Mouse (Mus musculus): ENCODE data around the gene Rtn4ip1. TPM values are rescaled to one million over a fixed set of nuclear protein-coding genes. Genes with fewer than 3 reads are reported as not detected.
A peak's percentile ranks its signal among the peaks of the same experiment; 100 is the strongest.
"Not testable (repeated sequence)": the region's sequence is repeated elsewhere in the genome, so short reads cannot be mapped to it uniquely, and the experiment has no call there.

Rtn4ip1 gene
- total RNA-seq, 4 experiments from 2014 or later = 14.8 to 17.8 (median 16.2) TPM

DNA sequence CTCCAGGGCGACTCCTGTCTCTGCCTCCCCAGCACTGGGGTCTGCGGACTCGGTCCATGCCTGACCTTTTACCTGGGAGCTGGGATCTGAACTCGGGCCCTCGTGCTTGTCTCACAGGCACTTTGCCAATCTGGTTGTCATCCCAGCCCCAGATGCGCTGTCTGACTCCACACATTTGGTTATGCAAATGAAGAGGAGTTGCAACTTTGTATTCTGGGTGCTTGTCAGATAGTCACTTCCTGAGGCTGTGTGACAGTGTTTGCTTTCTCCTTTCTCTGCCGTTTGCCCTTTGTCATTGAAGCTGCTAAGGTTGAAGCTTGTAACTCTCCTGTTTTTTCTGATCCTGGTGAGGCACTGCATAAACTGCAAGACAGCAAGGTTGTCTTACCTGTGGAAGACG lies 26.1 kb downstream of the Rtn4ip1 start:
- no peak for DNase-seq (ENCODE audit: low spot score in 2 of 2)

DNA sequence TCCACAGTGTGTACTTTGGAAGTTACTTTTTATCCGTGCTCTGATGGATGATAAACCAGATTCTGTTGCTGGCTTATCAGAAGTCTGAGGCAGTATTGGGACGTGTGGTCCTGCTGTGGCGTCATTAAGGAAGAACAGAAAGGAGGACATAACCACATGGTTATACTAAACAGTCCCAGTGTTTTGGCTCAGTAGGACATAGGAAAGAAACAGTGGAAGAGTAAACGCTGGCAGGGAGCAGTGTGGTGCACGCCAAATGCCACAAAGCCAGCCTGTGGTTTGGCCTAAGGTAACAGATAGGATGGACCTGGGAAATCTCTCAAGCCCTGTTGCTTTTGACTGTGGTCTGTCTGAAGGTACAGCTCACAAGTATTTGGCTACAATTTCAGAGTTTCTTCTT lies 27.0 kb downstream of the Rtn4ip1 start:
- no peak for DNase-seq (ENCODE audit: low spot score in 2 of 2)

DNA sequence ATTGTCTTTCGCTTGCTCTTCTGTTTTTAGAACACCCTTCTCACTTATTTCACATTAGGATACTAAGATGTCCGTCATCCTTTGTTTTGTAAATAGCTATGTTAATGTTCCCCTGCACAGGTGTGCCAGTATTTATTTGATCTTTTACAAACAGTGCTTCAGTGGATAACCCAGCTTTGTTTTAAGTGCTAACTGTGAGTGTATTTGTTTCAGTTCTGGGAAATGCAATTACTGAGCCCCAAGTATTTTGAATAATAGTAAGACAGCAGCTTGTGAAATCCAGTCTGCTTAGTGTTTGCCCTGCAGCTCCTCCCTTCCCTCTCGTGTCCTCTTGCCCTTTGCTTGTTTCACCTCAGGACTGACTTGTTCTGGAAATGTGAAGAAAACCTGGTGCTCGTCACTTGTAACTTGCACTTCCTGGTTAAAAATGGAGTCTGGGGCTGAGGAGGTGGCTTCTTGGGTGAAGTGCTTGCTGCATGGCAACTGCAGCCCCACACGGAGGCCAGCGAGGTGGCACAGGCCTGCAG lies 37.6 kb downstream of the Rtn4ip1 start:
- DNase-seq (ENCODE audit: low spot score in 2 of 2) = no peak

DNA sequence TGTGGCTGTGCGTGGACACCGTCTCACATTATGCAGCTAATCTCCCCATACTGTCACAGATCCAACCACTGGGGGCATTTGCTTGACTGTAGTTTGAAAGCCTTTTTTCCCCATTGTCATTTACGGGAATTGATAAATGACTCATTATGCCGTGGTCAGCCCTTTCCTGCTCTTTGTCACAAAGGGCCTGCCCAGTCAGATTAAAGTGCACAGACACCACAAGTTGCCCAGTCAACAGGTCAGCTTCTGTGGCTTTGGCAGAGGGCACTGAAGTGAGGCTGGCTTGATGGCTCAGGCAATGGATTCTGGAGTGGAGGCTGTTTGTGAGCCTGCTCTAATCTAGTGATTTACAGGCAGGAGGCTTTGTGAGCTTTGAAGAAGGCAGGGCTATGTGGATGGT lies 42.1 kb downstream of the Rtn4ip1 start:
- DNase-seq (ENCODE audit: low spot score in 2 of 2) = no peak

DNA sequence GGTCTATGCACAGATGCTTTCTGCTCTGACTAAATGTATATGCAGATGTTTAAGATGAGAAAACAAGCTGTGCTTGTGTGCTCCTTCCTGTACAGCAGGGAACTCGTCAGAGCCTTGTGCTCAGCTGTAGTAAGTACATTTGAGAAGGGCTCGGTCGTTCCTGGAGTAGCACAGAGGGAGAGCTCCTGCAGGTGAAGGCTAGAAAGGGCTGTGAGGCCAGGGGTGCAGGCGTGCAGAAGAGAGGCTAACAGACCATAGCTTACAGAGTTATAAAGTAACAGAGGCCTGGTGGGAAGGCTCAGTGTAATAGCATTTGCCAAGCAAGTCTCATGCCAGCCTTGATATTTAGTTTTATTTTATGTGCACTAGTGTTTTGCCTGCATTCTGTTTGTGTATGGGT lies 43.8 kb downstream of the Rtn4ip1 start:
- no peak for DNase-seq (ENCODE audit: low spot score in 2 of 2)

- peak; percentile 16 to 58 for DNase-seq (ENCODE audit: low spot score in 2 of 2)
These were observed 52.3 kb downstream of the Rtn4ip1 start for GRCm38 (mm10) chr10:43953942-43954341.

DNA sequence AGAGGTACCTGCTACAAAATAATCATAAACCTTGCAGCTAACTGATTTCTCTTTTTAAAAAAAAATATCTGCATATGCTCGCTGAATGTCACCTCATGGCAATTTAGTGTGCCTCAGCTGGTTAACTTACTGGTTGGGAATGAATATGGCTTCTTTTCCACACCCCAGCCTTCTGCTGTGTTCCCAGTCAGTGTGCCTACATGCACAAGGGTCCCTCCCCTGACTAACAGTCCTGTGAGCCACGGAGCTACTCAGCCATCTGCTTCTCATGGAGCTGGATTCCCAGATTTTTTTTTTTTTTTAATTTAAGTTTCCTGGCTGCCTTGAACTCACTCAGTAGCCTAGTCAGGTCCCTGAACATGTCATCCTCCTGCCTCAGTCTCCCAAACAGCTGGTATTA lies 63.3 kb downstream of the Rtn4ip1 start:
- peak; percentile 47 to 51 for DNase-seq (ENCODE audit: low spot score in 2 of 2)

GRCm38 (mm10) chr10:43973244-43973643 lies 71.6 kb downstream of the Rtn4ip1 start:
- no peak for DNase-seq (ENCODE audit: low spot score in 2 of 2)

DNA sequence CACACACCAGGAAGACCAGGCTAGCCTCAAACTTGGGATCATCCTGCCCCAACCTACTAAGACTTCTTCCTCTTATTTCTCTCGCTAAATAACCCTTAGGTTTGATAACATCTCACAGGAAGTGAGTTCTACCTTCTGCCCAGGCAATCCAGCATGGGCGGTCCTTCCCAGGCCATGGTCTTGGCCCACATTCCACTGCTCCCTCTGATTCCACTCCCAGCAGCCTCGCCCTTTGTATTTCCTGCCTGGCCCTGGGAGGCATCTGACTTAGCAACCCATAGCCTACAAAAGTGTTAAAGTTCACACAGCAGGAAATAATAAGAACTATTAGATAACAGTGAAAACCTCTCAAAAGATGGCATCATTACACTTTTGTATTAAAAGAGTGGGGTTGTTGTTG lies 75.7 kb downstream of the Rtn4ip1 start:
- DNase-seq (ENCODE audit: low spot score in 2 of 2) = no peak

GRCm38 (mm10) chr10:43980080-43980479 lies 78.5 kb downstream of the Rtn4ip1 start:
- no peak for DNase-seq (ENCODE audit: low spot score in 2 of 2)

DNA sequence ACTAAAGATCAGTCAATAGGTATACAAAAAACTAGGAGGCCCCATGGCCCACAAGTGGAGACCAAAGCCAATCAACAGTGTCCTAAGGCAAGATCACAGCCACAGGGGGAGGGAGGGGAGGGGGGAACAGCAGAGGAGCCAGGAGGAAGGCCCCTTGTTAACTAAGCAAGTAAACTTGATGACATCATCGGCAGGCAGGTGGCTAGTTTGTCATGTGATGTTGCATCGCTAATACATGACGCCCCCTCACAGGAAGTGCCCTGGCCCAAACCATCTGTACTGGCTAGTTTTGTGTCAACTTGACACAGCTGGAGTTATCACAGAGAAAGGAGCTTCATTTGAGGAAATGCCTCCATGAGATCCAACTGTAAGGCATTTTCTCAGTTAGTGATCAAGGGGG lies 79.1 kb downstream of the Rtn4ip1 start:
- DNase-seq (ENCODE audit: low spot score in 2 of 2) = not testable (repeated sequence)

GRCm38 (mm10) chr10:43982470-43982869 lies 80.9 kb downstream of the Rtn4ip1 start:
- no peak for DNase-seq (ENCODE audit: low spot score in 2 of 2)

DNA sequence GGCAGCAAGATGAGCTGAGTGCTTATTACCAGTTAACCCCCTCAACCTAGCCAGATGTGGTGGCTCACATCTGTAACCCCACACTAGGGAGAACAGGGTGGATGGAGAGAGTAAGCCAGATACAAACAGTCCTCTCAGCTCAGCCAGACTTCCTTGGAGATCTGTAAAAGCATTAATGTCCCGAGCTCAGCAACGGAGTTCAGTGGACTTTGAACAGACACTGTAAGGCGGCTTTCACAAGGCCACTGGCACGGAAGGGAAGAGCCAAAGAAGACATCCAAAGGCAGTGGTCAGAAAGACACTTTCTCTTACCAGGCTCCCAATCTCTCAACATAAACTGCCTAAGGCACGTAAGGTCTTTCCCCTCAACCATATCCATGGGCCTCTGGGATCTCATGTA lies 81.6 kb downstream of the Rtn4ip1 start:
- DNase-seq (ENCODE audit: low spot score in 2 of 2) = no peak

DNA sequence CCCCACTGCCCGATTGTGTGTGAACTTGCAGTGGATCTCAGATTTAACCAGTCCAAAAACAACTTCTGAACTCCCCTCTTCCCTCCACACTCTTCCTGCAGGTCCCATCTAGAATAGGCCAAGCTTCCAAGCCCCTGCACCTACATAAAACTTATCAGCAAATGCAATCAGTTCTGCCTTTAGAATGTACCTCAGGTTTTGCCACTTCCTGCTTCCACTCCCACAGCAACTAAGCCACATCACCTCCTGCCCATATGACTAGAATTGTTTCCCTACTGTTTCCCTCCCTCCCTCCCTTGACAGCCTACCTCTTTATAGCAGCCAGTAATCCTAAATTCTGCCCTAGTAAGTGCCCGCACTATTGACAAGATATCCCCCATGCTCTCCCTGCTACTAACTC lies 82.3 kb downstream of the Rtn4ip1 start:
- no peak for DNase-seq (ENCODE audit: low spot score in 2 of 2)

DNA sequence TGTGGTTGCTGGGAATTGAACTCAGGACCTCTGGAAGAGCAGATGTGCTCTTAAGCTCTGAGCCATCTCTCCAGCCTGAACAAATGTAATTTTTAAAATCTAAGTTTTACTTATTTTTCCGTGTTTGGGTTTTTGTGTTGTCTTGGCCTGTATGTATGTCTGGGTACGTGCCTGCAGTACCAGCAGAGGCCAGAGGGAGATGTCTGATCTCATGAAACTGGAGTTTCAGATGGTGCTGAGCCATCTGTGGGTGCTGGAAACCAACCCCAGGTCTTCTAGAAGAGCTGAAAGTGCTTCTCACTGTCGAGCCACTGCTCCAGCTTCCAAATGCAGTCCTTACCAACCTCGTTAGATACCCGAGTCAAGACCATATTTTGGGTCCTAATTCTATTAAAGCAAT lies 89.7 kb downstream of the Rtn4ip1 start:
- no peak for DNase-seq (ENCODE audit: low spot score in 2 of 2)

DNA sequence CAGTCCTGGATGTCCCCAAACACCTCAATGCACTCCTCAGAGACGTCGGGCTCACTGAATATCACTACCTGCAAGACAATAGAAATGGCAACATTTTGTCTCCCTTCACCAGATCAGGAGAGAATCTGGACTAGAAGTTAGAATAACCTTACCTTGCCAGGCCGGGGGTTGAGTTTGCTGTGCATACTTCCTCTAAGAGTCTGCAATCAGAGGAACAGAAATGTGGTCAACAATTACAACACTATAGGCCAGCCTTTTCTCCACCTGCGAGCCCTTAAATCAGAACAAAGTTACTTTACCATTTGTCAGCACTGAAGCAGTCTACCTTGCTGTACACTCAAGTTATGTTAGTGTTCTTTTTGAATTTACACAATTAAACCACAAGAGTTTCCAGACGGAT lies 90.9 kb downstream of the Rtn4ip1 start:
- no peak for DNase-seq (ENCODE audit: low spot score in 2 of 2)

DNA sequence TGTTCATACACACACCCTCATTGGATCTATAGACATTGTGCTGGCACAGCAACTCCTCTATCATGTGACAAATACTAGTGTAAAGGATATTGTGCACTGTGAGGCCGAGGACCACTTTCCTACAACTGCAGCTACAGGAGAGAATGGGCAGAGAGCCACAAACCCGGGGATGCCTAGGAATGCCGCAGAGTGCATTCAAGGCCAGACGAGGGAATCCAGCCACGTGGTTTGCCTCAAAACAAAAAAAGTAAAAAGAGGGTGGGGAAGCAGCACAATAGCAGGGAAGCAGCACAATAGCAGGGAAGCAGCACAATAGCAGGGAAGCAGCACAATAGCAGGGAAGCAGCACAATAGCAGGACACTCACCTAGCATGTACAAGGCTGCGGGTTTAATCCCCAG lies 91.6 kb downstream of the Rtn4ip1 start:
- no peak for DNase-seq (ENCODE audit: low spot score in 2 of 2)

- no peak for DNase-seq (ENCODE audit: low spot score in 2 of 2)
These were observed 94.4 kb downstream of the Rtn4ip1 start for GRCm38 (mm10) chr10:43995858-43996650.

- no peak for DNase-seq (ENCODE audit: low spot score in 2 of 2)
These were observed 95.7 kb downstream of the Rtn4ip1 start for GRCm38 (mm10) chr10:43997276-43997675.

DNA sequence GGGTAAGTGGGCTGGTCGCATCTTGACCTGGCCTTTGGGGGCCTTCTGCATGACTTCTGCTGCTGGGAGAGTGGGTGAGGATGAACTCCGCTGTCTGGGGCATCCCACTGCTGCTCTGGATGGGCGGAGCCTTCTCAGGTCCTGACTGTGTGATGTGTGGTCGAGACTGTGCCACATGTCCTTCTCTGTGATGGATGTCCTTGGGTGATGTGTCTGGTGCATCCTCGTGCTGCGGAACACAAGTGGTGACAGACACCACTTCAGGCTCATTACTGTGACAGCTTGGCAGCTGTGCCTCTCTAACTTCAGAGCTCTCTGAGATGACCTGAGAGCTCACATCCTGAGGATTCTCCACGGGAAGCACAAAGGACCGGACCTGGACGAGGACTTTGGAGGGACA lies 96.4 kb downstream of the Rtn4ip1 start:
- no peak for DNase-seq (ENCODE audit: low spot score in 2 of 2)

DNA sequence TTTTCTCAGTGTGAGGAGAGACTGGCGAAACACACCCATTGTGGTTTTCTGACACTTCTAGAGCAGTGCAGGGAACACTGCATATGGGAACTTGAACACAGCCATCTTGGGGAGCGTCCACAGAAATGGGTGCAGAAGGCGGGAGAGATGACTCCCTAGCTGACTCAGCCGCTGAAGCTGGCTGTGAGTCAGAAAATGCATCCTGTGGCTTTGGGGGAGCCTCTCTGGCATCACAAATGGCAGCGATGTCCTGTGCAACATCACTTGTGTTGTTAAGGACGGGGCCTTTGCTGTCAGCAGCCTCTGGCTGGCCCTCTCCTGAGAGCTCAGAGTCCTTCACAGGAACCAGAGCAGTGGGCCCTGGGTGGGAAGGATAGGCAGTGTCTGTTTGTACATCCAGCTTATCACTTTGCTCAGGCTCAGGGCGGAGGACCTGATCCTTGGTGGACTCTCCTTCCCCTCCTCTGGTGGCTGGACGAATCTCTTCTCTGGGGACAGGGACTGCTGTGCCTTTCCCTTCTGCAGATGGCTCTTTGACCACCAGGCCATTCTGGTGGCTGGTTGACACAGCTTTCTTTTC lies 97.0 kb downstream of the Rtn4ip1 start:
- no peak for DNase-seq (ENCODE audit: low spot score in 2 of 2)

DNA sequence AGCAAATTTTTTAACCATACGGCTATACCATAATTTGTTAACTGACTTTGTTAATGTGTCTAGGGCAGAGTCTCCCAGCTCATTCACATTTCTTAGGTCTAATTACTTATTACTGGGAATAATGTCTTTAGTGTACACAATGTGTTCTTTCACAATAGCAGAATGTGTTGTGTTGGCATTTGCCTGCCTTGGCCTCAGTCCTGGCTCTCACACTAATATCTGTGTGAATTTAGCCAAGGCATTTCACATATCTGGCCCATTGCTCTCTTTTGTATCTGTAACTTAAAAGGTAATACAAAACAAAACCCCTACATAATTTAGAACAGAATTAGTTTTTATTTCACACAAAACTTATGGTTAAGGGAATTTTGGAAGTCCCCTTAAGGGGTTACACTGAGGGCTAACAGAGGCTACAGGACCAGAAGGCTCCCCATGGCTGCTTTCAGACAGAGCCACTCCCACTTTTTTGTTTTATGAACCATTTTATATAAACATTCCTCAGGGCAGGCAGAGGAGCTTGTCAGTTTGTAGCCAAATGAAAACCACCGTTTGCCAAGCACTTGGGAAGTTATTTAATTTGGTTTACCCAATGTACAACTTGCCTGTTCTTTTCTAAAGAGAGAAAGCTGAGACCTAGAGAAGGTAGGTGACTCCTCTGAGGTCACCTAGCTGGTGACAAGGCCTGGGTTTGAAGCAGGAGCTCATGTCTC lies 98.7 kb downstream of the Rtn4ip1 start:
- no peak for DNase-seq (ENCODE audit: low spot score in 2 of 2)
